Mouse (Mus musculus): ENCODE measurements around the gene Olfr1301. TPM values are rescaled to one million over a fixed set of nuclear protein-coding genes. Genes with fewer than 3 reads are reported as not detected.

The Olfr1301 gene
- total RNA-seq (2023), result not detected in 2 replicates

DNA sequence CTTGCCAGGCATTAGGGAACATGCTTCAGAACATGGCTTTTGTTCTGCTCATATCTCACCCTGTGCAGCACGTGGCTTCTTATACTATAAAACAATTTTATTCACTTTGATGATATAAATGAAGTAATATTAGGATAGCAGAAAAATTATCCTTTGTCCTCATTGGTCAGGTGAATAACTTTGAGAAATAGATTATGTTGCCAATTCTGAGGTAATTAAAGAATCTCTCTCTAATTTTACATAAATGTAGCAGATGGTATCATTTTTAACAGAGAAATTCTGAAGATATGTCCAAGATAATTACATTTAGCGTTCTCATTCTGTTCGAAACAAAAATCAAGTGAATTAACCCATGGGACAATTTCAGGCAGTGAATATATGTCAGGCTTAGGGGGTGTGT, at the start of gene Olfr1301:
TSS of gene Olfr1301 (plus strand) at position 301 of the 400 bp plus-strand sequence.

DNA sequence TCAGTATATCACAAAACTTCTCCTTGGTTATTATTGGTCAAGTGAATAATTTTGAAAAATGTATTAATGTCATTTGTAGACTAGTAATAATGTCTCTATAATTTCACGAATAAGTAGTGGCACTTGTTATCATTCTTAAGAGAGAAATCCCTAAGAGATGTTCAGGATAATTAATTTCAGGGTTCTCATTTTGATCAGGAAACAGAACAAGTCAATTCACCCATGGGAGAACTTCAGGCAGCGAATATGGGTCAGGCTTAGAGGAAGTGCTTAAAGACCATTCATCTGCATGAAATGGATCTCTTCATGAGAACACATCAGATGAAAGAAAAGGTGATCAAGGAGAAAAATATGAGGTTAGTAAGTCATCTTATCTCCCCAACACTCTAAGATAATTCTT, 26.3 kb downstream of the Olfr1301 start, which contains the start of gene Olfr1302:
TSS of gene Olfr1302 (plus strand) at position 301 of the 400 bp plus-strand sequence.

Other genes with a start within 250 kb of the Olfr1301 start
- not detected in 2 replicates for gene Olfr1293-ps, start 225.8 kb upstream of the Olfr1301 start, total RNA-seq (2023)
- gene Olfr1294, start 210.7 kb upstream of the Olfr1301 start, total RNA-seq (2023), result not detected in 2 replicates
- not detected in 2 replicates for gene Olfr1295, start 181.3 kb upstream of the Olfr1301 start, total RNA-seq (2023)
- gene Olfr1297, start 124.5 kb upstream of the Olfr1301 start, total RNA-seq (2023), result not detected in 2 replicates
- not detected in 2 replicates for gene Olfr1298, start 101.8 kb upstream of the Olfr1301 start, total RNA-seq (2023)
- gene Olfr1299, start 89.6 kb upstream of the Olfr1301 start, total RNA-seq (2023), result not detected in 2 replicates
- not detected in 2 replicates for gene Olfr1302, start 26.4 kb downstream of the Olfr1301 start, total RNA-seq (2023)
- not detected in 2 replicates for gene Olfr1303, start 69.3 kb downstream of the Olfr1301 start, total RNA-seq (2023)
- gene Olfr1305, start 126.1 kb downstream of the Olfr1301 start, total RNA-seq (2023), result not detected in 2 replicates
- not detected in 2 replicates for gene Olfr1306, start 165.3 kb downstream of the Olfr1301 start, total RNA-seq (2023)
- 0.06 and 0.09 TPM in 2 replicates for gene Olfr1307, start 198.4 kb downstream of the Olfr1301 start, total RNA-seq (2023)
- not detected in 2 replicates for gene Olfr1308, start 213.9 kb downstream of the Olfr1301 start, total RNA-seq (2023)
- not detected in 2 replicates for gene Olfr1309, start 239.3 kb downstream of the Olfr1301 start, total RNA-seq (2023)